Comparison of ENCODE assay signal across 9 mouse cellular contexts in genomic region chr9:74870960-74871688, GRCm38 (mm10). TPM values are rescaled to one million over a fixed set of nuclear protein-coding genes. Genes with fewer than 3 reads are reported as not detected.
A peak's percentile ranks its signal among the peaks of the same experiment; 100 is the strongest.
DNase-seq lines count a peak whose midpoint lies in the region; ATAC-seq and TF ChIP-seq lines count a peak whose summit lies in the region.
"Had no signal": no experiment of that assay in that cellular context is flagged by ENCODE, and none has a peak within 500 bp of the region (broad histone marks: within the 10 kb centered on the region; RNA-seq: fewer than 3 reads in every experiment).

No protein-coding gene starts in this region.

- H3K27ac ChIP-seq in embryonic facial prominence, embryonic 11.5 days (replicated peaks; ENCODE audit: low read depth, low read length), result no peak overlapping the region

- 21% methylated on average over 13 of the region's 13 CpGs for WGBS in embryonic facial prominence, embryonic 11.5 days
- 20% methylated on average over 13 of the region's 13 CpGs for WGBS in lung, adult 2 months

- no peak overlapping the region for H3K4me2 ChIP-seq in embryonic facial prominence, embryonic 11.5 days (ENCODE audit: low read depth, low read length)

- H3K27me3 ChIP-seq in embryonic facial prominence, embryonic 11.5 days (ENCODE audit: control insufficient read depth, insufficient read depth, low read length), result peaks cover 26% of the 10 kb centered on the region

- H3K9ac ChIP-seq in embryonic facial prominence, embryonic 11.5 days (replicated peaks; ENCODE audit: low read length), result no peak overlapping the region

- no peaks in the 10 kb centered on the region for H3K9me3 ChIP-seq in embryonic facial prominence, embryonic 11.5 days (replicated peaks; ENCODE audit: control insufficient read depth, low read length)

- no peaks in the 10 kb centered on the region for H3K36me3 ChIP-seq in embryonic facial prominence, embryonic 11.5 days (replicated peaks; ENCODE audit: control insufficient read depth, insufficient read depth, low read depth, low read length)

- no peak for ATAC-seq in embryonic facial prominence, embryonic 11.5 days (replicated peaks; ENCODE audit: insufficient number of reproducible peaks, low FRiP score, low TSS enrichment, low read depth)

- peak; percentile 79 for TF ChIP-seq CTCF in lung, adult 2 months (IDR thresholded peaks at IDR 0.05; ENCODE audit: insufficient read depth, low read length)

- DNase-seq in cerebellum, adult 8-10 months, result peak; percentile 33
- DNase-seq in cerebellum, adult 11 months, result no peak
- peak; percentile 69 for DNase-seq in urinary bladder, postnatal 14 days (ENCODE audit: low spot score)
- DNase-seq in urinary bladder, postnatal 10 days (ENCODE audit: low spot score), result no peak
- DNase-seq in embryonic facial prominence, embryonic 11.5 days (ENCODE audit: low spot score), result peak; percentile 86
- peak; percentile 57 to 87 for DNase-seq in kidney, postnatal 36 days
- DNase-seq in lung, adult 2 months, result peak; percentile 47
- DNase-seq in skeletal muscle tissue, adult 2 months (ENCODE audit: low read depth, low spot score), result peak; percentile 13

- no peaks in the 10 kb centered on the region for H3K4me1 ChIP-seq in embryonic facial prominence, embryonic 11.5 days (ENCODE audit: control insufficient read depth, insufficient read depth, low read length)
- no peaks in the 10 kb centered on the region for H3K4me1 ChIP-seq in lung, adult 2 months (ENCODE audit: control insufficient read depth, insufficient read depth, low read length)

- TF ChIP-seq POLR2A in lung, adult 2 months (IDR thresholded peaks at IDR 0.05; ENCODE audit: borderline replicate concordance, extremely low read depth, low read depth, low read length), result no peak

- H3K4me3 ChIP-seq in embryonic facial prominence, embryonic 11.5 days (ENCODE audit: low read depth, low read length), result no peak overlapping the region
- no peak overlapping the region for H3K4me3 ChIP-seq in lung, adult 2 months (replicated peaks; ENCODE audit: extremely low read depth, low read depth, low read length)

RNA-seq across cellular contexts. Expression of gene Onecut1, which starts 9.4 kb away (rescaled TPM):
- polyA plus RNA-seq in embryonic facial prominence, embryonic 11.5 days (2014; fragmentation: Nextera tagmentation; extraction: Ambion mirVana), result 0.81 and 1.6 TPM in 2 replicates
- polyA plus RNA-seq in lung, adult 2 months (2012; rRNA removed), result not detected in 2 replicates
- polyA plus RNA-seq: lung, embryonic 16.5 days had no signal

Comparison
In these comparisons a context has a peak if more than half of its experiments do, and no peak if none do; other contexts are left out.
1. DNase-seq: peak in cerebellum, adult 8-10 months (single experiment), urinary bladder, postnatal 14 days (single experiment), embryonic facial prominence, embryonic 11.5 days (single experiment), kidney, postnatal 36 days (2 of 2), lung, adult 2 months (single experiment) and skeletal muscle tissue, adult 2 months (single experiment); none in cerebellum, adult 11 months (single experiment) and urinary bladder, postnatal 10 days (single experiment).